Mouse (Mus musculus) kidney, embryonic 14.5 days (tissue): ENCODE results near the gene Topaz1. TPM values are rescaled to one million over a fixed set of nuclear protein-coding genes. Genes with fewer than 3 reads are reported as not detected.

ENCODE experiments used
- ATAC-seq: fragments of 200-750 bp; cut with Nextera tagmentation; 2 replicates; pipeline ENCODE4 v1.8.0; 2017; ENCODE audit warnings: moderate number of reproducible peaks, mild to moderate bottlenecking, moderate TSS enrichment, moderate library complexity; ENCODE audit not compliant: low FRiP score, low TSS enrichment
- H3K27ac ChIP-seq: fragments of 300-500 bp; sonication (generic); 2 replicates; pipeline ENCODE4 v1.5.1; 2014; ENCODE audit warnings: low read depth, mild to moderate bottlenecking, low read length, moderate library complexity, mixed read lengths
- H3K27me3 ChIP-seq: fragments of 300-500 bp; sonication (generic); 2 replicates; pipeline ENCODE4 v1.6.1; 2014; ENCODE audit warnings: mild to moderate bottlenecking, low read length; ENCODE audit not compliant: control insufficient read depth, insufficient read depth
- H3K36me3 ChIP-seq: fragments of 300-500 bp; sonication (generic); 2 replicates; pipeline ENCODE4 v1.6.1; 2014; ENCODE audit warnings: low read length, mixed read lengths; ENCODE audit not compliant: control insufficient read depth, insufficient read depth
- H3K4me1 ChIP-seq: fragments of 300-500 bp; sonication (generic); 2 replicates; pipeline ENCODE4 v1.6.1; 2014; ENCODE audit warnings: low read length, mixed read lengths; ENCODE audit not compliant: control insufficient read depth, insufficient read depth
- H3K4me2 ChIP-seq: fragments of 300-500 bp; sonication (generic); replicated peaks from 2 replicates; pipeline ENCODE4 v1.6.1; 2014; ENCODE audit warnings: low read depth, mild to moderate bottlenecking, low read length
- H3K4me3 ChIP-seq: fragments of 300-500 bp; sonication (generic); 2 replicates; pipeline ENCODE4 v1.5.1; 2014; ENCODE audit warnings: mild to moderate bottlenecking, low read length
- H3K9ac ChIP-seq: fragments of 300-500 bp; sonication (generic); 2 replicates; pipeline ENCODE4 v1.6.1; 2014; ENCODE audit warnings: low read depth, mild to moderate bottlenecking, low read length, moderate library complexity
- H3K9me3 ChIP-seq: fragments of 300-500 bp; sonication (generic); 2 replicates; pipeline ENCODE4 v1.6.1; 2016; ENCODE audit warnings: low read length; ENCODE audit not compliant: control insufficient read depth
- WGBS: fragments of 180-500 bp; shearing (Covaris S2); extraction: QIAGEN DNeasy Blood & Tissue Kit; methylation state at CpG from one replicate; pipeline ENCODE4 v1.1.7; 2014; 5-methylcytosine and 5-hydroxymethylcytosine counted together
- polyA plus RNA-seq: library from polyadenylated mRNA; unstranded; fragments of >200 nt; fragmentation: Nextera tagmentation; extraction: Ambion mirVana; gene quantifications from 2 replicates; pipeline ENCODE4 v1.2.1, GENCODE M21; 2014

Gene Topaz1
- polyA plus RNA-seq, 1 experiment from 2014 or later, result not detected

DNA sequence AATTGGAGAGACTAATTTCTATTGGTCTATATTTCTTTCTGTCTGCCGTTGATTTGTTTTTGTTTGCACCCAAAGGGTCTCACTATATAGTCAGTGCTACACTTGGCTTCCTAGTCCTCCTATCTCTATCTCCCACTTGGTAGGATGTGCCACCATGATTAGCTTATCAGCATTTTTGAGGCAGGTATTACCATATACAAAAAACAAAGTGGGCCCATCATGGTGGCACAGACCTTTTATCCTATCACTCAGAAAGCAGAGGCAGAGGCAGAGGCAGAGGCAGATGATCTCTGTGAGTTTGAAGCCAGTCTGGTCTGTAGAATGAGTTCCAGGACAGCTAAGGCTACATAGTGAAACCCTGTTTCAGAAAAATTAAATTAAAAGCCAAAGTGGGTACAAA lies 39.4 kb downstream of the Topaz1 start:
- Histone ChIP-seq H3K9ac (no peak overlapping the region), H3K36me3 (no peaks in the 10 kb centered on the region), H3K9me3 (no peaks in the 10 kb centered on the region), H3K27ac (no peak overlapping the region), H3K4me3 (no peak overlapping the region), H3K4me1 (no peaks in the 10 kb centered on the region), H3K27me3 (no peaks in the 10 kb centered on the region), H3K4me2 (no peak overlapping the region)
- no peak for ATAC-seq
- WGBS, result 87% methylated on average over 1 of the region's 1 CpGs

DNA sequence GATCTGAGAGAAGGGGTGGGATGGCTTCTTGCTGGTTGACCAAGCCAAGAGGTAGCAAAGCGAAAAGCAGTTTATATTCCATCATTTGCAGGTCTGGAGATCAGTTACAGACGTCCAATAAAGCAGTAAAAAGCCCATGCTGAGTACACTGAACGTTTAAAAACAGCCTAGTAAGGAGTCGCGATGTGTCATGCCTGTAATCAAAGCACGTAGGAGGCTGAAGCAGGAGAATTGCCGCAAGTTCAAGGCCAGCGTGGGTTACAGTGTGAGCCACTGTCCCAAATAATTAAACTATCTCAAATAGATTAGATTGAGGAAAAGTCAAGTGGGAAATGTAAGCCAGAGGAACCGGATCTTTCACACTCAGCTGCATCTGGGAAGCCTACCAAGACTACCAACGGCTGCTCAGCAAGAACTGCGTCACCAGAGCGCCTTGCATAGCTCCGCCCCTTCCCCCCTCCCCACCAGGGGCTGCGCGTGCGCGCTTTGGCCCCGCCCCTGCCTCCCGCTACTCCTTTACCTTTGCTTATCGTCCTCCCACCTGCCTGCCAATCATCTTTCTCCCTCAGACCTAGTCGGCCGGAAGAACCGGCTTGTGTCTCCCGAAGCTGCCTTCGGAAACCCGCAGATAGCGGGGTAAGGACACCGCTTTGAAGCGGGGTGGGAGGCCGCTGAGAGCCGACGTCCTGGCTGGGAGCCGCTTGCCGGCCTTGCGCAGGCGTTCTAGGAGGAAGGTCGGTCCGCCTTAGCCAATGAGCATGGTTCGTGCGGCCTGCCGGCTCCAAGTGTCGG lies 58.1 kb downstream of the Topaz1 start, which contains the start of gene Tcaim:
Tcaim (plus strand) TSS at position 487 of the 792 bp plus-strand sequence.
- H3K27ac ChIP-seq, result peak within 1 kb of the TSS; percentile 76
- no peaks in the 10 kb centered on the region for H3K9me3 ChIP-seq
- WGBS, result 7% methylated on average over 42 of the region's 42 CpGs
- ATAC-seq, result peak; percentile 98
- peak within 1 kb of the TSS; percentile 72 for H3K9ac ChIP-seq
- peak within 1 kb of the TSS; percentile 55 for H3K4me3 ChIP-seq
- no peaks in the 10 kb centered on the region for H3K36me3 ChIP-seq
- peaks cover 7% of the 10 kb centered on the region; the same call in 1 of the 2 replicates for H3K4me1 ChIP-seq
- no peaks in the 10 kb centered on the region for H3K27me3 ChIP-seq
- peak within 1 kb of the TSS; percentile 56 for H3K4me2 ChIP-seq

DNA sequence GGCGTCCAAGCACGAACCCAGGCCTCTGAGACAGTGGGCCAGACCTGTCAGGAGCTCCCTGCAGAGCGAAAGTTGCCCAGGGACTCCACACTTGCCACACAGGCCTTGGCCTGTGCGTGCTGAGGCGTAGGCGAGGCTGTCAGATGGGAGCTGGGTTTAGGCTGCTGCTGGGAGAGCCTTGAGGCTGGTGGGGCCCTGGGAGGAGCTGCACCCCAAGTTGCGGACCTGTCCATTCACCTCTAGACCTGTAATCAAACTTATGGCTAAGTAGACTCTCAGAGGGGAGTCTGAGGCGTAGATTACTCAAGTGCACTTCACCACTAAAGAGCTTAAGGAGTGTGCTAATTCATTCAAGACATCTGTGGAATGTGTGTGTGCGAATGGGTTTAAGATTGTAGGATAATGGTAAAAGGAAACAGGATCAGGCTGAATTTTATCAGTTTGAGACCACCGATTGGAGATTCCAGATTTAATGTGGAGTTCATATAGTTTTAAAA lies 58.7 kb downstream of the Topaz1 start:
- H3K4me2 ChIP-seq, result peak overlapping the region; percentile 56
- H3K36me3 ChIP-seq, result no peaks in the 10 kb centered on the region
- H3K4me3 ChIP-seq, result peak overlapping the region; percentile 55
- WGBS, result 14% methylated on average over 10 of the region's 10 CpGs
- no peak for ATAC-seq
- H3K27me3 ChIP-seq, result no peaks in the 10 kb centered on the region
- H3K9ac ChIP-seq, result peak overlapping the region; percentile 72
- peaks cover 7% of the 10 kb centered on the region; the same call in 1 of the 2 replicates for H3K4me1 ChIP-seq
- H3K9me3 ChIP-seq, result no peaks in the 10 kb centered on the region
- peak overlapping the region; percentile 76 for H3K27ac ChIP-seq

DNA sequence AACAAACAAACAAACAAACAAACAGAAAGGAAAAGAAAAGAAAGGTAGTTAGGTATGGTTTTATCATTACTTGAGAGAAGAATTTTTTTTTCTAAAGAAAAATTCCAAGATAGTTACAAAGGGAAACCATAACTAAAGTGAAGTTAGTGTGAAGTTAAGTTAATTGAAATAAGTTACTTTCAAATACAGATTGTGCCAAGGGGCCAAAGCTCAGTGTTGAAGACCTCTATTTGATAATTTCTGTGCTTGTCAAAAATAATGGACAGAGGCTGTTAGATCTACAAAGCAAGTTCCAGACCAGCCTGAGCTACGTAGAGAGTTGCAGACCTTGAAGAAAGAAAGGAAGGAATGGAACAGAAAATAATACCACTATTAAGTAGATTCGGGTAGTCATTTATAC lies 60.0 kb downstream of the Topaz1 start:
- peaks cover 7% of the 10 kb centered on the region; the same call in 1 of the 2 replicates for H3K4me1 ChIP-seq
- no peak overlapping the region for H3K27ac ChIP-seq
- H3K9ac ChIP-seq, result no peak overlapping the region
- ATAC-seq, result no peak
- no peaks in the 10 kb centered on the region for H3K36me3 ChIP-seq
- no peak overlapping the region for H3K4me2 ChIP-seq
- H3K9me3 ChIP-seq, result no peaks in the 10 kb centered on the region
- H3K4me3 ChIP-seq, result no peak overlapping the region
- no peaks in the 10 kb centered on the region for H3K27me3 ChIP-seq
- WGBS, result 90% methylated on average over 2 of the region's 2 CpGs

DNA sequence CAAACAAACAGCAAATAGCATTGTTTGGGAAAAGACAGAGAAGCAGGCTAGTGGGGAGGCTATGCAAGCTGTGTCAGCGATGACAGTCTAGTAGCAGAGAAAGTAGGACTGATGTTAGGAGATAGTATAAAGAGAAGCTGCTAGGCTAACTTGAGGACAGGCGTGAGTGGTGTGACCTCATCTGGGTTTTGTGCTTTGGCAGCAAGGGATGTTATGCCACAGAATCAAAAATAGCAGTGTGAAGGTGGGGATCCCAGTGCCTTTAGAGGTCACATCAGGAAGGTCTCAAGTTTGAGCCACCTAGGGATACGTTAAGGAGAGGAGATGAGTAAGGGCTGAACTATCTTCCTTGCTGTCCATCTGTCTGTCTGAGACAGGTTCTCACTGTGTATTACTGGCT lies 63.1 kb downstream of the Topaz1 start:
- 86% methylated on average over 3 of the region's 3 CpGs for WGBS

DNA sequence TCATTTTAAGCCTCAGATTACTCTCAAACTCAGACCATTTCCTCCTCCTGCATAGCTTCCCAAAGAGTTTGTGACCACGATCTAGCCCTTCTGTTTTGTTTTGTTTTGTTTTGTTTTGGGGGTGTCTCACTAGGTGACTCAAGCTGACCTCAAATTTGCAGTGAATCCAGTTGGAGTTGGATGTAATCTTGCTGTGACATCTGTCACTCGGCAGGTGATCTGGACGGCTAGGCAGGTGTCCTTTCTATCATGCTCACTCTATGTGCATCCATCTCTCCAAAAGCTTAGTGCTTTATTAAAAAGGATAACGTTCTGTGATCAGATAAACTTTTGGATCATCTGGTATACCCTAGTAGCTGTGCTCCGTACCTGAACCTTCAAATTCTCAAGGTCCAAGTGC lies 65.2 kb downstream of the Topaz1 start:
- Histone ChIP-seq H3K9me3 (no peaks in the 10 kb centered on the region), H3K9ac (no peak overlapping the region), H3K27me3 (no peaks in the 10 kb centered on the region), H3K36me3 (no peaks in the 10 kb centered on the region), H3K4me2 (no peak overlapping the region), H3K27ac (no peak overlapping the region), H3K4me3 (no peak overlapping the region), H3K4me1 (no peaks in the 10 kb centered on the region)
- no peak for ATAC-seq
- 88% methylated on average over 5 of the region's 5 CpGs for WGBS

More for the DNA sequence above, 63.1 kb downstream of the Topaz1 start:
- Histone ChIP-seq H3K4me2 (no peak overlapping the region), H3K9me3 (no peaks in the 10 kb centered on the region), H3K27ac (no peak overlapping the region), H3K27me3 (no peaks in the 10 kb centered on the region), H3K9ac (no peak overlapping the region), H3K4me3 (no peak overlapping the region), H3K36me3 (no peaks in the 10 kb centered on the region), H3K4me1 (peaks cover 7% of the 10 kb centered on the region; the same call in 1 of the 2 replicates)
- ATAC-seq, result no peak

DNA sequence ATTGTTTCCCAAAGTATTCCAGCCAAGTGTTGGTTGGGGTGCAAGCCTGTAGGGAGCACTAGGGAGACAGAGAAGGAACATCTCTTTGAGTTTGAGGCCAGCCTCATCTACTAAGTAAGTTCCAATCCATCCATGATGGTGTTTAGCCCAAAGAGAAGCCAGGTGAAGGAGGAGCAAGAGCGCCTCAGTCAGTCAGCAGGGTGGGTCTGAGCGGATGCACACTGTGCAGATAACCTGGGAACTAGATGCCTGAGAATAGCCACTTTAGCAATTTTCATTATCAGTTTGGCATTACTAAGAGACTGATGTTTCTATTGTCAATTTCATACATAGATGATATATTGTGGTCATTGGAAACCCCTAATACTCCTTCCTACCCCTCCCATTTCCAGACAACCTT lies 67.6 kb downstream of the Topaz1 start:
- ATAC-seq, result no peak
- 92% methylated on average over 2 of the region's 2 CpGs for WGBS
- Histone ChIP-seq H3K4me1 (no peaks in the 10 kb centered on the region), H3K27ac (no peak overlapping the region), H3K9me3 (no peaks in the 10 kb centered on the region), H3K36me3 (no peaks in the 10 kb centered on the region; the same call in 1 of the 2 replicates), H3K27me3 (no peaks in the 10 kb centered on the region), H3K4me3 (no peak overlapping the region), H3K9ac (no peak overlapping the region), H3K4me2 (no peak overlapping the region)

DNA sequence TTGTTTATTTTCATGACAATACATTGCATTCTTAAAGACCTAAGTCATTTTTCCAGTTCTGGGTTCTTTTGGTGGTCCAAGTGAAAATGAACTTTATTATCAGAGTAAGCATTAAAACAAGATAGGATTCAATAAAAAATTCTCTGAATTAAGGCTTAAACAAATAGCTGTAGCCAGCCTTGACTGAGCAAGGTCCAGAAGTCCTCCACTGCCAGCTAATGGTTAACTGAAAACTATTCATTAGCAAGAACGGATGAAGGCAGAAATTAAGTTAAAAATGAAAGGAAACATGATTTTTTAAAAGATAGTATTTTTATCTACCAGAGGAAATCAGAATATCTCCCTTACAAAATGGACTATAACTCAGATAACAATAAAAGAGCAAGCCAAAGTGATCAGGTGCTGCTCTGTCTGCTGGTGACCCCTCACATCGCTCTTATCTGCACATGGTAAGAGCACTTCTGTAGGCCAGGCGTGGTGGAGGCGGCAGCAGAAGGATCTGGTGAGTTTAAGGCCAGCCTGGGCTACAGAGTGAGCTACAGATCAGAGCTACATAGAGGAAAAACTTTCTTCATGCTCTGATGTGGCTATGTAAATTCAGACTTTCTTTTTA lies 68.2 kb downstream of the Topaz1 start:
- 80% methylated on average over 4 of the region's 4 CpGs for WGBS
- no peak overlapping the region for H3K4me3 ChIP-seq
- no peaks in the 10 kb centered on the region for H3K27me3 ChIP-seq
- no peak for ATAC-seq
- no peak overlapping the region for H3K4me2 ChIP-seq
- no peaks in the 10 kb centered on the region for H3K4me1 ChIP-seq
- peaks cover 3% of the 10 kb centered on the region; the same call in 1 of the 2 replicates for H3K36me3 ChIP-seq
- H3K27ac ChIP-seq, result no peak overlapping the region
- H3K9ac ChIP-seq, result no peak overlapping the region
- H3K9me3 ChIP-seq, result no peaks in the 10 kb centered on the region
